Mouse (Mus musculus) megakaryocyte, adult 5-6 weeks (primary cell): ENCODE measurements around the gene D3Ertd751e. TPM values are rescaled to one million over a fixed set of nuclear protein-coding genes. Genes with fewer than 3 reads are reported as not detected.

Experiments used
- ATAC-seq: 2 replicates; pipeline ENCODE4 v1.8.0; 2016; ENCODE audit warnings: mild to moderate bottlenecking, inconsistent platforms; ENCODE audit not compliant: poor library complexity, severe bottlenecking
- total RNA-seq, 2 experiments: library from RNA; stranded (forward) in 1 of 2; stranded (reverse) in 1 of 2; fragments of 153-499, 151-499 nt in 1 of 2; fragments of 221-1000, 200-1000 nt in 1 of 2; gene quantifications; 2 replicates each; pipeline versions ENCODE4 v1.2.3 to v1.2.4; 2015 to 2017

Gene D3Ertd751e
- 6.0 and 7.2 TPM in 2 replicates for total RNA-seq (2015)
- total RNA-seq (2017): 6.3 and 9.3 TPM in 2 replicates

DNA sequence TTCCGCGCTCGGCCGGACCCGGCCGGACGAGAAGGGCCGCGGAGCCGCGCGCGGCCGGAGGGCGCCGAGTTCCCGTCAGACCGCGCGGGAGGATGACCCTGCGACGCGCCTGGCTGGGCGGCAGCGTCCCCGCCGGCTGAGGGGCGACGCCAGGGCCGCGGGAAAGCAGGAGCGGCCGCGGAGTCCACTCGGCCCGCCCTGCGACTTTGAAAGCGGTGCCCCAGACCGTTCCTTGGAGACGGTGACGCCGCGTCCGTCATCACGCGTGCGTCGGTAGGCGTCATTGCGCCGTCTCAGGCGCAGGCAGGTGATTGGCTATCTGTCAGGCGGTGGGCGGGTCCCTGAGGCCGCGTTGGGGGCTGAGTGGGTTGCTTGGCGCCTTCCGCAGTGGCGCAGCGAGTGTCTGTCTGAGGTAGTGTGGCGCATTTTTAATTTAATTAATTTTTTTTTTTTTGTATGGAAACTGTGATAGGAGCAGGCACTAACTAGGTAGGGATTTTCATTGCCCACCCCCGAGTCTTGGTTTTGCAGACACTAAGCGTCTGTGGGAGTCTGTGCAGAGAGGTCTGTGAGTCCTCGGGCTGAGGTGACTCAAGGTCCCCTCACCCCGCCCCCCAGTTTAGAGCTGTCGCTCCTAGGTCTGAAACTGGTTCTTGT is at the start of gene D3Ertd751e, which contains the start of gene Sclt1:
Gene D3Ertd751e, plus strand, starts transcription at position 334 of the 657 bp plus-strand sequence.
Gene Sclt1, minus strand, starts transcription at position 237 of the 657 bp plus-strand sequence.
- peak; percentile 99 for ATAC-seq

- ATAC-seq: no peak
Observed at GRCm38 (mm10) chr3:41695681-41696080, 46.7 kb upstream of the D3Ertd751e start.

GRCm38 (mm10) chr3:41741601-41742277 is 672 bp upstream of the D3Ertd751e start:
- no peak for ATAC-seq

DNA sequence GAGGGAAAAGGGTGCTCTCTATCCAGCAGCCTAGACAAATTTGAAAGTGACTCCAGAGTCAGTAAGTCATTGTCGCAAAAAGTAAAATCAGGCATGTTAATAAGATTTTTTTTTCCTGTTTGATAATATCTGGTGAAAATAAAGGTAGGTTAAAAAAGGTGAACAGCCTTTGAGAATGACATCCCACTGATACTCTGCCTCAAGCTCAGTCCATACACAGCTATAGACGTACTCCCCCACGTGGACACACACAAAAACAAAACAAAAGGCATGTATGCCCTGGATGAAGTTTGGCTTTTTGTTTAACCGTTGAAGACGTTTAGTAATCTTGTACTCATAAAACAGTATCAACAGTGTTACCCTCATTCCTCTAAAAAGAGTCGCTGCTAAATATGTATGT is 1.0 kb downstream of the D3Ertd751e start:
- ATAC-seq: no peak

DNA sequence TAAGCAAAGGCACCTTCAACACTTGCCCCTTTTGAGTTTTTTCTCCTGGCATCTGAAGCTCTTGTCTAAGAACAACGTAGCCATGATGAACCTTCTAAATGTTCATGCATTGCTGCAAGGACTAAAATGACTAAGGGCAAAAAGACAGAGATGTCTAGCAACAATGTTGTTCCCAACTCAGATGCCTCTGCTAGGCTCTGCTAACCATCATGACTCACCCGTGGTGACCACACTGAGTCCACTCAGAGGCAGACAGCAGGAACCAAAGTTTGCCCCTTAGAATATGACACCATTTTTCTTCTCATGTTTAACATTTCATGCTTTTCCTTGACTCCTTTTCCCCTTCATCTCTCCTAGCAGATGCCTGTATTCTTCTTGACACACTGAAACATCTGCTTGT is 12.1 kb downstream of the D3Ertd751e start:
- ATAC-seq: no peak

DNA sequence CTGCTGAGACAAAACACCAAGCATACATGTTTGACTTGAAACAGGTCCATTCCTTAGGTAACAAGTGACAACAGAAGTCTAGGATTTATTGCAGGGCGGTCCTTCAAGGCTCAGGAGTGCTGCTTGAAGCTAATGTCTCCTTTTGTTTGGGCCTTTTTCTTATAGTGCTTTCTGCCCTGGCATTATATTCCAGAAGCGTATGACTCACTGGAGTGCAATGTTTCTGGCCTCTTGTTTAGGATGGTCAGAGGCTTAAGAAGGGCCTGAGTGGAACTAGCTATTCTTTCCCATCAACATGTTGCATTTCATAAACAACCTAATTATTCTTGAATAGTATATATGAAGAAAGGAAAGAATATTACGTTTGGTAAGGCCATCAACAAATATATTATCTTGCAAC is 19.7 kb downstream of the D3Ertd751e start:
- no peak for ATAC-seq

DNA sequence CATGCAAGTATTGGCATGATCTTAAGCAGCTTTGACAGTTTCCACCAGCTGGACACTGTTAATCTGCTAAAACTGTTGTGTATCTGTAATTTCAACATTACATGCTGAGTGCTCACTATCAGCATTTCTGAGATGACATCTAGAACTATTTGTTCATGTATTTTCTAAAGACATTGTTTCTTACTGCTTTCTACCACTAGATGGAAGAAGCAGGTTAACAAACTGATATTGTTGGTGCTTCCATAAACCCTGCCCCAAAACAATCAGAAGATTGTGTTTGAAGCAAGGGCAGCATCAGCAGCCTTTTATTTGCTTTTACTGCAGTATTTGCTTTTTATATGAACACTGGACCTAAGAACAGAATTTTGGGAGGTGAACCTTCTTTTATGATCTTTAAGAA is 70.0 kb downstream of the D3Ertd751e start:
- no peak for ATAC-seq

Other genes starting within 250 kb of the D3Ertd751e start
- gene Jade1, start 186.9 kb upstream of the D3Ertd751e start, total RNA-seq (2015): 23.4 and 26.5 TPM in 2 replicates
- 17.7 and 20.4 TPM in 2 replicates for gene Jade1, start 186.9 kb upstream of the D3Ertd751e start, total RNA-seq (2017)
- gene Sclt1, start 97 bp upstream of the D3Ertd751e start, total RNA-seq (2015): 13.0 and 14.2 TPM in 2 replicates
- gene Sclt1, start 97 bp upstream of the D3Ertd751e start, total RNA-seq (2017): 14.5 and 19.1 TPM in 2 replicates